Mouse (Mus musculus) cerebellum, adult (tissue): ENCODE data around the gene Ssbp3.

Experiments
- ATAC-seq: cut with Nextera tagmentation; 2 replicates; pipeline ENCODE4 v1.9.2; 2017; ENCODE audit warnings: mild to moderate bottlenecking, moderate library complexity, mixed read lengths; ENCODE audit not compliant: insufficient number of reproducible peaks, low FRiP score, low TSS enrichment

Gene Ssbp3

GRCm38 (mm10) chr4:106910201-106911172 lies at the start of gene Ssbp3:
Ssbp3 (plus strand) TSS chr4:106910701.
- peak; percentile 17 for ATAC-seq

- ATAC-seq: no peak
Measured at GRCm38 (mm10) chr4:106861871-106862270, 48.6 kb upstream of the Ssbp3 start.

- ATAC-seq: no peak
Measured at GRCm38 (mm10) chr4:106862317-106862716, 48.2 kb upstream of the Ssbp3 start.

- ATAC-seq: no peak
Measured at GRCm38 (mm10) chr4:106862767-106863370, 47.6 kb upstream of the Ssbp3 start.

GRCm38 (mm10) chr4:106865415-106866110 lies 44.9 kb upstream of the Ssbp3 start:
- ATAC-seq: no peak

- ATAC-seq: no peak
Measured at GRCm38 (mm10) chr4:106866381-106866780, 44.1 kb upstream of the Ssbp3 start.

- ATAC-seq: no peak
Measured at GRCm38 (mm10) chr4:106866845-106867244, 43.7 kb upstream of the Ssbp3 start.

GRCm38 (mm10) chr4:106868737-106869438 lies 41.6 kb upstream of the Ssbp3 start:
- ATAC-seq: no peak

GRCm38 (mm10) chr4:106869539-106869951 lies 41.0 kb upstream of the Ssbp3 start:
- no peak for ATAC-seq

GRCm38 (mm10) chr4:106870556-106870955 lies 39.9 kb upstream of the Ssbp3 start:
- ATAC-seq: no peak

GRCm38 (mm10) chr4:106874501-106874900 lies 36.0 kb upstream of the Ssbp3 start:
- no peak for ATAC-seq

GRCm38 (mm10) chr4:106881101-106881500 lies 29.4 kb upstream of the Ssbp3 start:
- no peak for ATAC-seq

- ATAC-seq: no peak
Measured at GRCm38 (mm10) chr4:106883149-106883548, 27.4 kb upstream of the Ssbp3 start.

GRCm38 (mm10) chr4:106886307-106887085 lies 24.0 kb upstream of the Ssbp3 start:
- no peak for ATAC-seq

GRCm38 (mm10) chr4:106896086-106896485 lies 14.4 kb upstream of the Ssbp3 start:
- no peak for ATAC-seq

GRCm38 (mm10) chr4:106898923-106899322 lies 11.6 kb upstream of the Ssbp3 start:
- ATAC-seq: no peak

- no peak for ATAC-seq
Measured at GRCm38 (mm10) chr4:106899471-106899870, 11.0 kb upstream of the Ssbp3 start.

GRCm38 (mm10) chr4:106900718-106901117 lies 9.8 kb upstream of the Ssbp3 start:
- no peak for ATAC-seq

GRCm38 (mm10) chr4:106901610-106902009 lies 8.9 kb upstream of the Ssbp3 start:
- ATAC-seq: no peak

- no peak for ATAC-seq
Measured at GRCm38 (mm10) chr4:106902157-106902556, 8.3 kb upstream of the Ssbp3 start.
